Mouse (Mus musculus) stomach, embryonic 15.5 days (tissue): ENCODE data around the gene Padi2. TPM values are rescaled to one million over a fixed set of nuclear protein-coding genes. Genes with fewer than 3 reads are reported as not detected.

Experiments used
- ATAC-seq: fragments of 200-750 bp; cut with Nextera tagmentation; 2 replicates; pipeline ENCODE4 v1.8.0; 2017; ENCODE audit warnings: low read depth, moderate number of reproducible peaks, moderate TSS enrichment; ENCODE audit not compliant: insufficient read depth, low FRiP score
- H3K27ac ChIP-seq: fragments of 300-500 bp; sonication (generic); 2 replicates; pipeline ENCODE4 v1.5.1; 2015; ENCODE audit warnings: mild to moderate bottlenecking, inconsistent platforms
- H3K27me3 ChIP-seq: fragments of 300-500 bp; sonication (generic); replicated peaks from 2 replicates; pipeline ENCODE4 v1.6.1; 2015; ENCODE audit warnings: inconsistent platforms
- H3K36me3 ChIP-seq: fragments of 300-500 bp; sonication (generic); 2 replicates; pipeline ENCODE4 v1.6.1; 2015; ENCODE audit warnings: inconsistent platforms
- H3K4me1 ChIP-seq: fragments of 300-500 bp; sonication (generic); 2 replicates; pipeline ENCODE4 v1.6.1; 2015; ENCODE audit warnings: inconsistent platforms
- H3K4me2 ChIP-seq: fragments of 300-500 bp; sonication (generic); 2 replicates; pipeline ENCODE4 v1.6.1; 2015; ENCODE audit warnings: mild to moderate bottlenecking, inconsistent platforms
- H3K4me3 ChIP-seq: fragments of 300-500 bp; sonication (generic); replicated peaks from 2 replicates; pipeline ENCODE4 v1.5.1; 2015; ENCODE audit warnings: inconsistent platforms
- H3K9ac ChIP-seq: fragments of 300-500 bp; sonication (generic); 2 replicates; pipeline ENCODE4 v1.6.1; 2015; ENCODE audit warnings: inconsistent platforms
- H3K9me3 ChIP-seq: fragments of 300-500 bp; sonication (generic); 2 replicates; pipeline ENCODE4 v1.6.1; 2016; ENCODE audit warnings: inconsistent platforms
- WGBS: fragments of 180-500 bp; shearing (Covaris S2); methylation state at CpG from one replicate; pipeline ENCODE4 v1.1.7; 2015; 5-methylcytosine and 5-hydroxymethylcytosine counted together
- polyA plus RNA-seq: library from polyadenylated mRNA; unstranded; fragments of >200 nt; fragmentation: Nextera tagmentation; extraction: Ambion mirVana; gene quantifications from 2 replicates; pipeline ENCODE4 v1.2.1, GENCODE M21; 2015

Gene Padi2
- polyA plus RNA-seq, 1 experiment from 2014 or later, result 2.7 TPM

DNA sequence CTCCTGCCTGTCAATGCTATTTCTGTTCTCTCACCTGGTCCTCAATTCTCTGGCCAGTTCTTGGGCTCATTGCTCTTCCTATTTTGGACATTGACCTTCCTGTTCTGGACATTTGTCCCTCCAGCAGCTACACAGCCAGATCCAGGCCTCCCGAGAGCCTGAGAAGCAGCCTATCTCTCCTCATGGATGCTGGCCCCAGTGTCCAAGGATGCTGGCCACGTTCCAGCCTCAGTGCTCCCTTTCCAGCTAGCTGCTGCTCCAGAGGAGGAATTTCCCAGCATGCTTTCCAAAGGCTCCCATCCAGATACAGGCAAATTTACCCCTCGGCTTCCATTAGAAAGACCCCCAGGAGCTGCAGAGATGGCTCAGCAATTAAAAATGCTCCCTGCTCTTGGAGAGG, 44.4 kb downstream of the Padi2 start:
- no peak overlapping the region for H3K4me3 ChIP-seq

DNA sequence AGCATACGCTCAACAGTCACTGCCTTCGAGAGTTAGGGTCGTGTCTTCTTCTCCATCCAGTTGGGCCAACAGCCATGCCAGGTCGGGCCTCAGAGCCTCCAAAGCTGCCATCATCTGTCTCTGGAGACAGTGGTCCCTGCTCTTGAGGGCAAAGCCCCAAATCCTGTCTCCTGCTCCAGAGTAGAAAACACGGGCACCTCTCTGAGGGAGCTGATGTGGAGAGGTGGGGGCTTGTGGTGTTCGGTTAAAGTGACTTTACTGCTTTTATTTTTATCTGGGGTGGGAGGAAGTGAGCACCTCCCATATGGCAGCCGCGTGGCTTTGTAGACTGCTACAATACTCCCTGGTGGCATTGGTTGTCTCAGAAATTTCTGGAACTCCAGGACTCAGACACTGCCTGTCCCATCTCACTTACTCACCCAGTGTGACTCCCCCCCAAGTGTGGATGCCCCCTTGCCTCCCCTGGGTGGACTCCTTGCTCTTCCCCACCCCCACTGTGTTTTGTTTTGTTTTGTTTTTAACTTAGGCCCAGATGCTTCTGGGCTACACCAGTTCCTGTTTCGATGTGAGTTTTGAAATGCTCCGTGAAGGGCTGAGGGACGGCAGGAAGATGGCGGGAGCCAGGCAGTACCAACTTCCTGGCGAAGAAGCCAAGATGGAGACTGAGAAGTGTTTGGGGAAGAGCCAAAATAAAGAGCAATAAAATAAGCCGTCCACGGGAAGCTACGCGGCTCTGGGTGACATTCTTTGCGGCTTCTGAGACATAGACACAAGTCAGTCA, 45.9 kb downstream of the Padi2 start:
- Histone ChIP-seq H3K4me1 (no peaks in the 10 kb centered on the region), H3K4me3 (no peak overlapping the region), H3K27me3 (no peaks in the 10 kb centered on the region), H3K27ac (no peak overlapping the region), H3K36me3 (no peaks in the 10 kb centered on the region), H3K4me2 (no peak overlapping the region), H3K9ac (no peak overlapping the region), H3K9me3 (no peaks in the 10 kb centered on the region)
- 79% methylated on average over 18 of the region's 18 CpGs for WGBS
- no peak for ATAC-seq

More for the DNA sequence above, 44.4 kb downstream of the Padi2 start:
- H3K4me2 ChIP-seq, result no peak overlapping the region
- ATAC-seq, result no peak
- H3K27me3 ChIP-seq, result no peaks in the 10 kb centered on the region
- H3K27ac ChIP-seq, result no peak overlapping the region
- H3K36me3 ChIP-seq, result no peaks in the 10 kb centered on the region
- 75% methylated on average over 3 of the region's 3 CpGs for WGBS
- no peaks in the 10 kb centered on the region for H3K9me3 ChIP-seq
- no peak overlapping the region for H3K9ac ChIP-seq
- H3K4me1 ChIP-seq, result no peaks in the 10 kb centered on the region

DNA sequence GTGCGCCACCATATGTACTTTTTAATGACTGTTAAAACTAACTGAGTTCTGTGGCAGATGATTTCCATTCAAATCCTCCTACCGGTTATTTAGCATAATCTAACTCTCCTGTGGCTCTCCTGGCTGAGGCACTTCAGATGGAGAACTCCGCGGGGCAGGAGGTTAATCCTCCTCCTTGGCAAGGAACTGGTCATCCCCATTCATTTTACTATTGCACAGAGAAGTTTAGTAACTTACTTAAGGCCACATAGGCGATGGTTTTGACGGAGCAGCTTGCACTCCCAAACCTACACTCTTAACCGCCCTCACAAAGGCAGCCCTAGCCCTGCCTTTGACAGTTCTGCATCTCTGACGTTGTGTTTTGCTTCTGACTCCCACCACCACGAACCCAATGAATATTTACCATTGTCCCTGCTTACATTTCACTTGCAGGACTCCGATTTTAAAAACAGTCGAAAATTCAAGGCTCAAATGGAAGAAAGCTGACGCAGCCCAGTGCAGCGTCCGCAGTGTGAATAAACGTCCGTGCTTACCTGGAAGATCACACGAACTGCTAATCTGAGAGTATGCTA, 51.1 kb downstream of the Padi2 start:
- Histone ChIP-seq H3K4me1 (peaks cover 11% of the 10 kb centered on the region), H3K9me3 (no peaks in the 10 kb centered on the region), H3K36me3 (no peaks in the 10 kb centered on the region), H3K4me3 (peak overlapping the region; percentile 45), H3K9ac (0 out of 2 replicates have a peak overlapping the region, but pooled peaks have one; percentile 16), H3K27ac (no peak overlapping the region), H3K27me3 (no peaks in the 10 kb centered on the region), H3K4me2 (peak overlapping the region; percentile 83)
- no peak for ATAC-seq
- WGBS, result 14% methylated on average over 17 of the region's 17 CpGs

DNA sequence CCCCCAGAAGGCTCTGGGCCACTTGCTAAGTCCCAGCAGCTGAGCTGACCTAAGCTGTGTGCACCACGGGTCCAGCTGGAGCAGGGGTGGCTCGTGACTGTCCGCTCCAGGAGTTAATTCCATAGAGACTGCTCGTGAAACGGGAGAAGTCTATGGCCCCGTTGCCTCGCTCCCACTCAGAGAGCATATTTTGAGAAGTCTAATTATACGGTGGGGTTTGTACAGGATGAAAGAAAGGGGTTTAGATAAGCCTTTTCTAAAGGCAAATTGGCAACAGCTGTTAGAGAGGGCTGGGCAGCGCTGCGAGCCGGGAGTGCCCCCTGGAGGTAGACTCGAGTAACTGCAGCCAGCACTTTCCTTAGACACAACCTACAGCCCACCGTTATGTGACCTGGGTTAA, 51.6 kb downstream of the Padi2 start:
- H3K4me1 ChIP-seq, result peaks cover 15% of the 10 kb centered on the region
- no peak overlapping the region for H3K27ac ChIP-seq
- peak overlapping the region; percentile 45 for H3K4me3 ChIP-seq
- no peak for ATAC-seq
- H3K4me2 ChIP-seq, result peak overlapping the region; percentile 83
- H3K9me3 ChIP-seq, result no peaks in the 10 kb centered on the region
- H3K9ac ChIP-seq, result 0 out of 2 replicates have a peak overlapping the region, but pooled peaks have one; percentile 16
- H3K27me3 ChIP-seq, result no peaks in the 10 kb centered on the region
- H3K36me3 ChIP-seq, result no peaks in the 10 kb centered on the region
- 2% methylated on average over 13 of the region's 13 CpGs for WGBS

DNA sequence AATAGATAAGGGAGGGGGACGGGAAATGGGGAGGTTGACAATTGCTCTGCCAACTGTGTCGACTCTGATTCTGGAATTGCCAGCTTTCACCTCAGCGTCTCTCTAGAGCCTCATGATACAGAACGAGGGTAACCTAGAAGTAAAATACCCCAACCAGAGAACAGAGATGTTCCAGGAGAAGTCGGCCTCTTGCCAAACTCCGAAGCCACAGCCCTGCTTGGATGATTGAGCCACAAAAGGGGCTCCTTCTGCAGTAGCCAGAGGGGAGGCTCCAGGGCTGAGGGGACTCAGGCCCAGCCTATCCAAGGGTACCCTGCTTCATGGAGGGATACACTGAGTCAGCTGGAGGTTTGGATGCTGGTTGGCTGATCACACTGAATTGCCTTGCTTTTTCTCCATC, 52.2 kb downstream of the Padi2 start:
- Histone ChIP-seq H3K9me3 (no peaks in the 10 kb centered on the region), H3K9ac (no peak overlapping the region), H3K27ac (no peak overlapping the region), H3K36me3 (no peaks in the 10 kb centered on the region), H3K4me3 (no peak overlapping the region), H3K27me3 (no peaks in the 10 kb centered on the region), H3K4me1 (peaks cover 21% of the 10 kb centered on the region), H3K4me2 (no peak overlapping the region)
- WGBS, result 51% methylated on average over 6 of the region's 6 CpGs
- ATAC-seq, result no peak

DNA sequence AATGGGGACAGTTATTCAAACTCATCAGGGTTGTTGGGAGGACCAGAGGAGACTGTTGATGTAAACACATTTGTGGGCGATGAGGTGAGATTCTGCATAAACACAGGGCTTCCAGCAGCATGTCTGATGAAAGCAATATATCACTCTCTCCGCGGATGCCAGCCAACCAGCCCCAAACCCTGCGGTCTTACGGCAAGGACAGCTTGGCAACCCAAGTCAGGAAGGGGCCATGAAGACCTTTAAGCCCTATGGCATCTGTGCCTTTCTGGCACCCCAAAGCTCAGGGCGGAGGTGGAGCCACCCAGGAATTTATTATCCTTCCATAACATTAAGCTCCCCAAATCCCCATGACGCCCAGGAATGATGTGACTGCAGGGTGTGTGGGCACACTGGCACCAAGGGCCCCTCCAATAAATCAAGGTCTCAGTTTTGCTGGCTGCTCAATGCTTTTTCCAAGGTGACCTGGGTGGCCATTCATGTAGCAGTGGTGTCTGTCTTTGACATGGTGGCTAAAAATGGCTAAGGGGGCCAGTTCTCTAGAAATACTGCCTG, 53.1 kb downstream of the Padi2 start:
- no peaks in the 10 kb centered on the region for H3K36me3 ChIP-seq
- peaks cover 27% of the 10 kb centered on the region for H3K4me1 ChIP-seq
- H3K4me3 ChIP-seq, result no peak overlapping the region
- 67% methylated on average over 7 of the region's 7 CpGs for WGBS
- ATAC-seq, result no peak
- H3K9ac ChIP-seq, result no peak overlapping the region
- no peaks in the 10 kb centered on the region for H3K9me3 ChIP-seq
- H3K27ac ChIP-seq, result no peak overlapping the region
- no peak overlapping the region for H3K4me2 ChIP-seq
- H3K27me3 ChIP-seq, result no peaks in the 10 kb centered on the region

DNA sequence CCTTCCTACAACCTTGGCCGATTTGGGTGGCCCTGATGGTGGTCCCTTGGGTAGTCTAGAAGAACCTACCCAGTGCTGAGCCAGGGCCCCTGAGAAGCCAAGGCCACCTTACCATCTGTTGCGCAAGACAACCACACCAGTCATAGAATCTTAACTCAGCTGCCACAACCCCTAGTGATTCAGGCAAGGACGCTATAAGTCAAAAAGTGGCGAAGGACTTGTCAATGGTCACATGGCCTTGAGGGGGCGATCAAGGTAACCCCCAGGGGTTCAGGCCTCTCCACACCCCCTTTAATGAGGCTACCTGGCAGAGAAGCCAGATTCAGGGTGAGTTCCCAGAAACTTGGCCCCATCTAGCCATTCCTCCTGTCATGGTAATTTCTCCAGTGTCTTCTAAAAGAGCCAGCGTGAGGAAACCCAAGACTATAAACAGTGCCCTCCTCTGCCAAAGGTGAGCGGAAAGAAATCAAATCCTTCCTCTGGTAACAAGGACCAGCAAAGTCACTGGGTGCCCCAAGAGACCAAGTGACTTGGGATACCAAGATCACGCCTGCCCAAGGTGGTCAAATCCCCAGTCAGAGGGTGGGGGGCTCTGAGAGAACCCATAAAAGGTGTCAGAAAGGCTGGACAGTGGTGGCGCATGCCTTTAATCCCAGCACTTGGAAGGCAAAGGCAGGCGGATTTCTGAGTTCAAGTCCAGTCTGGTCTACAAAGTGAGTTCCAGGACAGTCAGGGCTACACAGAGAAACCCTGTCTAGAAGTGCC, 53.8 kb downstream of the Padi2 start:
- no peak for ATAC-seq
- no peak overlapping the region for H3K9ac ChIP-seq
- peaks cover 34% of the 10 kb centered on the region for H3K4me1 ChIP-seq
- no peaks in the 10 kb centered on the region for H3K9me3 ChIP-seq
- H3K27ac ChIP-seq, result no peak overlapping the region
- no peak overlapping the region for H3K4me2 ChIP-seq
- no peak overlapping the region for H3K4me3 ChIP-seq
- no peaks in the 10 kb centered on the region for H3K36me3 ChIP-seq
- WGBS, result 78% methylated on average over 10 of the region's 10 CpGs
- H3K27me3 ChIP-seq, result no peaks in the 10 kb centered on the region

DNA sequence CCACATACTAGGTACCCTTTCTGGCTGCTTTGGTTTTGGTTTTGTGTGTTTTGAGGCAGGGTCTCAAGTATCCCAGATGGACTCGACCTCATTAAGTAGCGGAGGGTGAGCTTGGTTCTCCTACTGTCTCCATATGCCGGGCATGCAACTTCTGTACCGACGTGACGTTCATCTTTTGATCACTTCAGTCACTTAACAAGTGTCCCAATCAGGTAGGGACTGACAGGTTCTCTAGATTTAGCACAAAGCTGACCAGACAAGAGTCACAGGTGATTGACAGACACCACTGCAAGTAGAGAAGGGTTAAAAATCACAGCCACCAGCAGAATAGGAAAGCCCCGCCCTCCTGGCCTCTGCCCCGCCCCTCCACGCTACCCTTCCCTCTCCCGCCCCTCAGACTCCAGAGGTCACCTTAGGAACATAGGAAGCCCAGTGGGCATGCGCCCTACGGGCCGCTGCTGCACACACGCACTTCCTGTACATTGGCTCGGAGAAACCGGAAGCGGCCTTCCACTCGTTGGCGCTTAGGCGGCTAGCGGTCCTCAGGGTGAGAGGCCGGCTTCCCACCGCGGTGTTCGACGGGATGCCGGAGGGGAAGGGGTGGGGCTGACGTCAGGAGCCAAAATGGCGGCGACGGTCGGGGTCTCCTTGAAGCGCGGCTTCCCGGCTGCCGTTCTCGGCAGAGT, 54.8 kb downstream of the Padi2 start, which contains the start of gene Sdhb:
Sdhb (plus strand) TSS at position 423 of the 686 bp plus-strand sequence.
- Histone ChIP-seq H3K36me3 (no peaks in the 10 kb centered on the region), H3K9ac (peak within 1 kb of the TSS; percentile 87), H3K4me1 (peaks cover 36% of the 10 kb centered on the region), H3K27me3 (no peaks in the 10 kb centered on the region), H3K9me3 (no peaks in the 10 kb centered on the region), H3K27ac (peak within 1 kb of the TSS; percentile 80), H3K4me2 (peak within 1 kb of the TSS; percentile 85), H3K4me3 (peak within 1 kb of the TSS; percentile 89)
- WGBS, result 2% methylated on average over 37 of the region's 37 CpGs
- peak; percentile 98 for ATAC-seq

DNA sequence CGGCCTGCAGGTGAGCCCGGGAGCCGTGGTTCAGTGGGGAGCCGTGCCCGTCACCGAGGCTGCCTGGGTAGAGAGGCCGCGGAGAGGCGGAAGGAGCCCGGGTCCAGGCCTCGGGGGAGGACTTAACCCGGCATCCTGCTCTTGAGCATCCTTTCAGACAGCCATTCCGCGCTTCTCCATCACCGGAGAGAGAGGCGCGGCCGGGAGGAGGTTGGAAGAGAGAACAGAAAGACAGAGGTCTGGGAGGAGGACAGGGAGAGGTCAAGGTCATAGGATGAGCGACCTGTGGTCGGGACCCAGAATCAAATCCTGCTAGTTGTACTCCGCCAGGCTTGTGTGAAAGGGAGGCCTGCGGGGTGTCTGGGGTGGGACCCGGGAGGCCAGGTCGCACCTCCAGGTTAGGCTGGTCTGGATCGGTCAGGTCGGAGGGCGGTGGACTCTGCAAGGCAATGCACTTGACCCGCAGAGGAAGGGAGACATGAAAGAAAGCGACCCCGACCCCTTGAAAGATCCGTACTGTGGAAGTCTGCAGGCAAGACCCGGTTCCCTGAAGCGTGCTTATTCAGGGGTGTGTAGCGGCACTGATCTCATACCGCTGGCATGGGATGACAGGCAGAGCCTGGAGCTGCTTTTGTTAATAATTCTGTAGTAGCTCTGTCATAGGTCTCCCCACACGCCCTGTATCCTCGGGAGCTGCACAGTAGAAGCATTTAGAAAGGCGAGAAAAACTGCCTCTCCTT, 55.5 kb downstream of the Padi2 start:
- Histone ChIP-seq H3K27ac (peak overlapping the region; percentile 80), H3K9me3 (no peaks in the 10 kb centered on the region), H3K4me3 (peak overlapping the region; percentile 89), H3K36me3 (no peaks in the 10 kb centered on the region), H3K4me1 (peaks cover 36% of the 10 kb centered on the region), H3K27me3 (no peaks in the 10 kb centered on the region), H3K4me2 (peak overlapping the region; percentile 85), H3K9ac (peak overlapping the region; percentile 87)
- ATAC-seq, result peak; percentile 24
- WGBS, result under 1% methylated on average over 38 of the region's 38 CpGs

DNA sequence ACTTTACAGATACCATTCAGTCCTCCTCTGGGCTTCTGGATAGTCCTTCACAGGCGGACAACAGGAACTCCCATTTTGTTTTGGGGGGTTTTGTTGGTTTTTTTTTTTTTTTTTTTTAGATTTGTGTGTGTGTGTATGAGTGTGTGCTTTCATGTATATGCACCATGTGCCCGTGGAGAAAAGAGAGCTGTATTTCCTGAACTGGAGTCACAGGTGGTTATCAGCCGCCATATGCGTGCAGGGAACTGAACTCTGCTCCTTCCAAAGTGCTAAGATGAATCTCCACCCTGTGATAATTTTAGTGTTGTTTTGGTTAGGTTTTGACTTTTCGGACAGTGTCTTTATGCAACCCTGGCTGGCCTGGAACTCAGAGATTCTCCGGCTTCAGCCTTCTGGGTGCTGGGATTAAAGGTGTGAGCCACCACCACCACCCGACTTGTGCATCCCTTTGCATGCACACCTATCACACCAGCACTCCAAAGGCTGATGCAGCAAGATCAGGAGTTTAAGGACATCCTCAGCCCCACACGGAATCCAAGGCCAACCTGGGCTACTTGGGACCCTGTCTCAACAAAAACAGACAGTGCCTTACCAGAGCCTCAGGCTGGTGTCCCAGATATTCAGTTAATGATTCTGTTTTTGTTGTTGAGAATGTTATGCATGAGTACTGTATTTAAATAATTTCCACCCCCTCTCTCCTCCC, 56.2 kb downstream of the Padi2 start:
- Histone ChIP-seq H3K36me3 (no peaks in the 10 kb centered on the region), H3K27me3 (no peaks in the 10 kb centered on the region), H3K4me3 (peak overlapping the region; percentile 89), H3K4me1 (peaks cover 36% of the 10 kb centered on the region), H3K27ac (peak overlapping the region; percentile 80), H3K9me3 (no peaks in the 10 kb centered on the region), H3K9ac (peak overlapping the region; percentile 87; the same call in 1 of the 2 replicates), H3K4me2 (peak overlapping the region; percentile 85)
- 65% methylated on average over 8 of the region's 8 CpGs for WGBS
- ATAC-seq, result no peak
